In the genomic region with DNA sequence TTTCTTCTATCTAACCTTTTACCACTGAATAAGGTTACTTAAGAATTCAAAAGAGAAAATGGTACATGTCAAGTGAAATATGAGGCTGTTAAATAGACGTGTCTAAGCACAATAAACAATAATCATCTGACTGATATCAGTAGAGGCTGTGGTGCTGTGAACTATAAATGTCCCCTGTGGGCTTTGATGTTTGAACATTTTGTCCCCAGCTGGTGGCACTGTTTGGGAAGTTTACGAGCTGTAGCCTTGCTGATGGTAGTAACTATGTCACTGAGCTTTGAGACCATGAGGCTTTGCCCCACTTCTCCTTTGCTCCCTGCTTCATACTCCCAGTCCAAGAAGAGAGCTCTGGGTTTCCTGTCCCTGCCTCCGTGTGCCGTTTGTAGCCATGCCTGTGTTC, we compare ENCODE assay signal across 22 mouse cellular contexts.
DNase-seq lines count a peak whose midpoint lies in the region; ATAC-seq and TF ChIP-seq lines count a peak whose summit lies in the region.
"Had no signal": no experiment of that assay in that cellular context is flagged by ENCODE, and none has a peak within 500 bp of the region (broad histone marks: within the 10 kb centered on the region; RNA-seq: fewer than 3 reads in every experiment).

No protein-coding gene starts in this region.

- H3K27ac ChIP-seq in intestine, postnatal 0 days (ENCODE audit: low read depth, low read length) = no peak overlapping the region
- H3K27ac ChIP-seq in intestine, embryonic 15.5 days = no peak overlapping the region
- H3K27ac ChIP-seq in lung, postnatal 0 days (ENCODE audit: low read length) = no peak overlapping the region
- H3K27ac ChIP-seq in MEL (ENCODE audit: control insufficient read depth, low read depth, low read length) = no peak overlapping the region
- H3K27ac ChIP-seq: embryonic facial prominence, embryonic 15.5 days; forebrain, embryonic 15.5 days; hindbrain, embryonic 13.5 days; limb, embryonic 15.5 days; liver, embryonic 15.5 days had no signal

- H3K79me2 ChIP-seq in MEL (ENCODE audit: control insufficient read depth, insufficient read depth, low read length, poor library complexity) = no peaks in the 10 kb centered on the region

- H3K36me3 ChIP-seq in intestine, postnatal 0 days (ENCODE audit: control insufficient read depth, insufficient read depth) = no peaks in the 10 kb centered on the region
- no peaks in the 10 kb centered on the region for H3K36me3 ChIP-seq in intestine, embryonic 15.5 days
- no peaks in the 10 kb centered on the region for H3K36me3 ChIP-seq in lung, postnatal 0 days (ENCODE audit: insufficient read depth, low read length)
- peaks cover 0 to 11% of the 10 kb centered on the region in 2 experiments; a peak in 2 of 4 replicates for H3K36me3 ChIP-seq in MEL (ENCODE audit: control insufficient read depth in 1 of 2, insufficient read depth in 2 of 2, low read length in 2 of 2)
- H3K36me3 ChIP-seq: embryonic facial prominence, embryonic 15.5 days; forebrain, embryonic 15.5 days; hindbrain, embryonic 13.5 days; limb, embryonic 15.5 days; liver, embryonic 15.5 days had no signal

- no peak for ATAC-seq in intestine, postnatal 0 days
- no peak for ATAC-seq in intestine, embryonic 15.5 days
- no peak for ATAC-seq in lung, postnatal 0 days
- ATAC-seq: forebrain, embryonic 15.5 days had no signal

- no peak for DNase-seq in lung, postnatal 0 days (ENCODE audit: low spot score)
- DNase-seq in lung, adult 2 months = no peak
- peak; percentile 59 for DNase-seq in MEL (ENCODE audit: low read depth, low spot score)
- peak; percentile 27 for DNase-seq in retina, embryonic 14.5 days (ENCODE audit: low spot score)
- no peak for DNase-seq in thymus, postnatal 36 days
- DNase-seq: adrenal gland, postnatal 36 days; B cell, adult 2 months; cerebellum, adult 9-11 months; gastrocnemius, postnatal 36 days; kidney, adult 2 months; kidney, postnatal 14 days; layer of hippocampus, postnatal 36 days; lung, postnatal 36 days; right cerebral cortex, postnatal 25 days; spleen, adult 18-20 months had no signal

- TF ChIP-seq CTCF in intestine, postnatal 0 days (IDR thresholded peaks at IDR 0.05; ENCODE audit: low read depth) = 0 out of 2 replicates have a peak, but pooled peaks have one; percentile 26
- peak; percentile 20; the same call in 1 of the 2 replicates for TF ChIP-seq CTCF in lung, postnatal 0 days (IDR thresholded peaks at IDR 0.05)
- TF ChIP-seq CTCF in lung, adult 2 months (IDR thresholded peaks at IDR 0.05; ENCODE audit: insufficient read depth, low read length) = no peak
- peak in 2 of 3 experiments; percentile 32 to 60; a peak in 4 of 6 replicates for TF ChIP-seq CTCF in MEL (IDR thresholded peaks at IDR 0.05 in 2 of 3, conservative IDR thresholded peaks at IDR 0.05 in 1 of 3; ENCODE audit: control insufficient read depth in 1 of 3, insufficient read depth in 1 of 3, low read depth in 2 of 3, low read length in 3 of 3, poor library complexity in 1 of 3, severe bottlenecking in 1 of 3)

- H3K4me2 ChIP-seq in intestine, postnatal 0 days (replicated peaks; ENCODE audit: low read depth) = no peak overlapping the region
- no peak overlapping the region for H3K4me2 ChIP-seq in intestine, embryonic 15.5 days (replicated peaks)
- H3K4me2 ChIP-seq in lung, postnatal 0 days (replicated peaks; ENCODE audit: low read depth, low read length) = no peak overlapping the region
- H3K4me2 ChIP-seq: embryonic facial prominence, embryonic 15.5 days; forebrain, embryonic 15.5 days; hindbrain, embryonic 13.5 days; limb, embryonic 15.5 days; liver, embryonic 15.5 days had no signal

- H3K9me3 ChIP-seq in intestine, postnatal 0 days (ENCODE audit: control insufficient read depth) = no peaks in the 10 kb centered on the region
- no peaks in the 10 kb centered on the region for H3K9me3 ChIP-seq in intestine, embryonic 15.5 days
- H3K9me3 ChIP-seq in lung, postnatal 0 days (ENCODE audit: low read length) = no peaks in the 10 kb centered on the region
- H3K9me3 ChIP-seq in MEL (replicated peaks; ENCODE audit: insufficient read depth, low read length) = no peaks in the 10 kb centered on the region
- H3K9me3 ChIP-seq: embryonic facial prominence, embryonic 15.5 days; forebrain, embryonic 15.5 days; hindbrain, embryonic 13.5 days; limb, embryonic 15.5 days; liver, embryonic 15.5 days had no signal

- peak; percentile 53 for TF ChIP-seq RAD21 in MEL (IDR thresholded peaks at IDR 0.05; ENCODE audit: low read depth, low read length)

- no peak for TF ChIP-seq POLR2A in lung, adult 2 months (IDR thresholded peaks at IDR 0.05; ENCODE audit: borderline replicate concordance, extremely low read depth, low read depth, low read length)
- TF ChIP-seq POLR2A in MEL (IDR thresholded peaks at IDR 0.05; ENCODE audit: control insufficient read depth in 1 of 2, insufficient read depth in 1 of 2, low read depth in 1 of 2, low read length in 2 of 2, poor library complexity in 1 of 2) = no peak

- H3K27me3 ChIP-seq in intestine, postnatal 0 days (replicated peaks; ENCODE audit: control insufficient read depth, insufficient read depth, low read length) = no peaks in the 10 kb centered on the region
- H3K27me3 ChIP-seq in intestine, embryonic 15.5 days (replicated peaks) = no peaks in the 10 kb centered on the region
- no peaks in the 10 kb centered on the region for H3K27me3 ChIP-seq in lung, postnatal 0 days (replicated peaks; ENCODE audit: insufficient read depth, low read length)
- H3K27me3 ChIP-seq in MEL (ENCODE audit: control insufficient read depth in 1 of 2, insufficient read depth in 2 of 2, low read length in 2 of 2) = no peaks in the 10 kb centered on the region
- H3K27me3 ChIP-seq: forebrain, embryonic 15.5 days; hindbrain, embryonic 13.5 days; limb, embryonic 15.5 days; liver, embryonic 15.5 days had no signal

- no peak for TF ChIP-seq EP300 in lung, postnatal 0 days (IDR thresholded peaks at IDR 0.05)
- no peak for TF ChIP-seq EP300 in MEL (IDR thresholded peaks at IDR 0.05; ENCODE audit: low read depth in 1 of 2, low read length in 2 of 2)

- no peak overlapping the region for H3K4me3 ChIP-seq in intestine, postnatal 0 days (ENCODE audit: low read depth, low read length)
- H3K4me3 ChIP-seq in intestine, embryonic 15.5 days (replicated peaks) = no peak overlapping the region
- no peak overlapping the region for H3K4me3 ChIP-seq in lung, postnatal 0 days (ENCODE audit: low read depth, low read length)
- no peak overlapping the region for H3K4me3 ChIP-seq in lung, adult 2 months (replicated peaks; ENCODE audit: extremely low read depth, low read depth, low read length)
- no peak overlapping the region for H3K4me3 ChIP-seq in MEL (ENCODE audit: control insufficient read depth in 1 of 2, insufficient read depth in 1 of 2, low read depth in 2 of 2, low read length in 2 of 2)
- H3K4me3 ChIP-seq: embryonic facial prominence, embryonic 15.5 days; forebrain, embryonic 15.5 days; hindbrain, embryonic 13.5 days; limb, embryonic 15.5 days; liver, embryonic 15.5 days had no signal

- WGBS in intestine, postnatal 0 days = 48% methylated on average over 4 of the region's 4 CpGs
- 45% methylated on average over 4 of the region's 4 CpGs for WGBS in intestine, embryonic 15.5 days
- WGBS in lung, postnatal 0 days = 64% methylated on average over 4 of the region's 4 CpGs
- 57% methylated on average over 4 of the region's 4 CpGs for WGBS in lung, adult 2 months

- no peaks in the 10 kb centered on the region for H3K4me1 ChIP-seq in intestine, postnatal 0 days (replicated peaks; ENCODE audit: control insufficient read depth, insufficient read depth, low read length)
- no peaks in the 10 kb centered on the region for H3K4me1 ChIP-seq in intestine, embryonic 15.5 days (replicated peaks)
- no peaks in the 10 kb centered on the region for H3K4me1 ChIP-seq in lung, postnatal 0 days (ENCODE audit: insufficient read depth, low read depth, low read length)
- no peaks in the 10 kb centered on the region for H3K4me1 ChIP-seq in lung, adult 2 months (ENCODE audit: control insufficient read depth, insufficient read depth, low read length)
- peaks cover 7 to 11% of the 10 kb centered on the region in 2 experiments for H3K4me1 ChIP-seq in MEL (ENCODE audit: control insufficient read depth in 1 of 2, insufficient read depth in 2 of 2, low read length in 2 of 2)
- H3K4me1 ChIP-seq: forebrain, embryonic 15.5 days; liver, embryonic 15.5 days had no signal

- H3K9ac ChIP-seq in intestine, postnatal 0 days (ENCODE audit: low read depth, low read length) = no peak overlapping the region
- no peak overlapping the region for H3K9ac ChIP-seq in intestine, embryonic 15.5 days
- no peak overlapping the region for H3K9ac ChIP-seq in lung, postnatal 0 days (replicated peaks; ENCODE audit: low read depth)
- no peak overlapping the region for H3K9ac ChIP-seq in MEL (ENCODE audit: control insufficient read depth, low read depth, low read length, poor library complexity, severe bottlenecking)
- H3K9ac ChIP-seq: embryonic facial prominence, embryonic 15.5 days; forebrain, embryonic 15.5 days; hindbrain, embryonic 13.5 days; limb, embryonic 15.5 days; liver, embryonic 15.5 days had no signal

TF ChIP-seq in MEL, 35 proteins besides CTCF, POLR2A, EP300 and RAD21:
- TF ChIP-seq GATA1 (IDR thresholded peaks at IDR 0.05; ENCODE audit: low read depth, low read length) (peak; percentile 12; the same call in 1 of the 2 replicates), ZNF384 (IDR thresholded peaks at IDR 0.05; ENCODE audit: low read depth, low read length) (no peak), TCF12 (IDR thresholded peaks at IDR 0.05; ENCODE audit: low read depth, low read length) (no peak), MXI1 (IDR thresholded peaks at IDR 0.05; ENCODE audit: low read depth, low read length) (no peak), SMC3 (IDR thresholded peaks at IDR 0.05; ENCODE audit: low read depth, low read length) (peak; percentile 43), CHD1 (IDR thresholded peaks at IDR 0.05; ENCODE audit: low read depth, low read length) (no peak), POLR2AphosphoS2 (IDR thresholded peaks at IDR 0.05; ENCODE audit: low read length) (no peak), NRF1 (IDR thresholded peaks at IDR 0.05; ENCODE audit: insufficient read depth, low read depth, low read length, poor library complexity, severe bottlenecking) (no peak), E2F4 (IDR thresholded peaks at IDR 0.05; ENCODE audit: borderline replicate concordance, low read depth, low read length) (no peak), JUND (IDR thresholded peaks at IDR 0.05; ENCODE audit: low read depth, low read length) (no peak), HCFC1 (IDR thresholded peaks at IDR 0.05; ENCODE audit: low read depth, low read length) (no peak), SIN3A (IDR thresholded peaks at IDR 0.05; ENCODE audit: low read length) (no peak), ELF1 (IDR thresholded peaks at IDR 0.05; ENCODE audit: low read depth, low read length) (no peak), CHD2 (IDR thresholded peaks at IDR 0.05; ENCODE audit: low read length) (no peak), MYC (IDR thresholded peaks at IDR 0.05; ENCODE audit: low read depth, low read length) (no peak)

Comparison
In these comparisons a context has a peak if more than half of its experiments do, and no peak if none do; other contexts are left out.
1. DNase-seq: peak in MEL (single experiment) and retina, embryonic 14.5 days (single experiment); none in lung, postnatal 0 days (single experiment), lung, adult 2 months (single experiment) and thymus, postnatal 36 days (0 of 2).